Mouse (Mus musculus) bone marrow, adult 2 months (tissue): ENCODE measurements around the gene Lpxn.

ENCODE experiments used
- CTCF ChIP-seq: fragments of 200-500 bp; IDR thresholded peaks from 2 replicates; pipeline ENCODE4 v1.5.1; 2011; ENCODE audit warnings: low read length, control low read depth; ENCODE audit not compliant: control insufficient read depth, insufficient read depth
- POLR2A ChIP-seq: fragments of 200-500 bp; IDR thresholded peaks from 2 replicates; pipeline ENCODE4 v1.6.1; 2011; ENCODE audit warnings: low read depth, mild to moderate bottlenecking, control low read depth, low read length, borderline replicate concordance; ENCODE audit not compliant: control insufficient read depth

DNA sequence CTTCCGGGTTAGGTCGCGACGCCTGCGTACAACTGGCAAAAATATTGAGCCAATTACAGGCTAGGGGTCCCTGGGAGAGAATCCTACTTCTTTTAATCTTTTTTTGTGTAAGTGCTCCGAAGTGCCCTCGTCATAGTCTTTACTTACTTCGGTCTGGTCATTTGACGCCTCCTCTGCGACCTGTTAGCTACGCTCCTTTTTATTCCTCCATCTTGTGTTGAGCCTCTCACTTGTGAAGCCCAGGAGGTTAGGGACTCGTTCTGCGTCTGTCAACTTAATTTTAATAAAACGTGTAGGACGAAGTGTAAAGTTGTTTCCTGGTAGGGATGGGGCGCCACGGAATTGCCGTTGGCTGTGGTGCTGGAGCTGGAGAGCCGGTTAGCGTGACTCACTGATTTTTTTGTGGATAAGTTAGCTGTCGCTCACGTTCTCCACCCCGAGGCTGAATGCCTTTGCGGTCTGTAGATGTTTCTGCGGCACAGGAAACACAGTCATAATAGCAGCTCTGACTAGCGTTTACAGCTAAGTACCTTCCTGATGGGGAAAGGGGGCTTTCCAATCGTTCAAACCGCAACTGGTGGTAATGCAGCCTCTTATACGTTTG lies 437 bp downstream of the Lpxn start:
- no peak for TF ChIP-seq CTCF
- TF ChIP-seq POLR2A, result peak; percentile 52; the same call in 1 of the 2 replicates
